Mouse (Mus musculus): ENCODE measurements around the gene Psmb5. TPM values are rescaled to one million over a fixed set of nuclear protein-coding genes. Genes with fewer than 3 reads are reported as not detected.

Gene Psmb5
- polyA plus RNA-seq (2016; fragmentation: Nextera tagmentation; extraction: Ambion mirVana): 395 and 399 TPM in 2 replicates

DNA sequence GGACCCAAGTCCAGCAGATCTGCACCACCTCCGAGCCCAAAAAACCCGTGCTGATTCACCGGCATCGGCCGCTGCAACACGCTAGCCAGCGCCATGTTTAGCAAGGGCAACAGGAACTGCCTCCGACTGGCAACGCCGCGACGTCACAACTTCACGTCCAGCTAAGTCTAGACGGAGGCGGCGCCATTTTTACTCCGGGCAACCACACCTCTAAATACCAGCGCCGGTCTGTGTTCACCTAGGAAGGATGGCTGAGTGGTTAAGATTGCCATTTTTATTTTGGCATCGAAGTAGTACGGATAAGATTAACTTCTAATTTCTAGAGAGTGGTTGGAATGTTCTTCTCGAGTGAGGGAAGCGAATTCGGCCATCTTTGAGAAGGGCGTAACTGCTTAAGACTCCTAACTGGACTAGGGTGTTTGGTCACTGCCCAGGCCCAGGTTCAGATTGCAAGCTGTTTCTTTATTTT, at the start of gene Psmb5:
Psmb5 (minus strand) TSS at position 126 of the 469 bp plus-strand sequence.
- under 1% methylated on average over 25 of the region's 25 CpGs for WGBS
- Histone ChIP-seq H3K4me3 (replicated peaks) (peak within 1 kb of the TSS; percentile 88), H3K27me3 (no peaks in the 10 kb centered on the region), H3K36me3 (replicated peaks) (peaks cover 30% of the 10 kb centered on the region), H3K4me1 (peaks cover 11% of the 10 kb centered on the region), H3K9me3 (no peaks in the 10 kb centered on the region), H3K4me2 (peak within 1 kb of the TSS; percentile 75), H3K9ac (peak within 1 kb of the TSS; percentile 90), H3K27ac (peak within 1 kb of the TSS; percentile 76)
- peak; percentile 92 for ATAC-seq (ENCODE audit: low FRiP score)

DNA sequence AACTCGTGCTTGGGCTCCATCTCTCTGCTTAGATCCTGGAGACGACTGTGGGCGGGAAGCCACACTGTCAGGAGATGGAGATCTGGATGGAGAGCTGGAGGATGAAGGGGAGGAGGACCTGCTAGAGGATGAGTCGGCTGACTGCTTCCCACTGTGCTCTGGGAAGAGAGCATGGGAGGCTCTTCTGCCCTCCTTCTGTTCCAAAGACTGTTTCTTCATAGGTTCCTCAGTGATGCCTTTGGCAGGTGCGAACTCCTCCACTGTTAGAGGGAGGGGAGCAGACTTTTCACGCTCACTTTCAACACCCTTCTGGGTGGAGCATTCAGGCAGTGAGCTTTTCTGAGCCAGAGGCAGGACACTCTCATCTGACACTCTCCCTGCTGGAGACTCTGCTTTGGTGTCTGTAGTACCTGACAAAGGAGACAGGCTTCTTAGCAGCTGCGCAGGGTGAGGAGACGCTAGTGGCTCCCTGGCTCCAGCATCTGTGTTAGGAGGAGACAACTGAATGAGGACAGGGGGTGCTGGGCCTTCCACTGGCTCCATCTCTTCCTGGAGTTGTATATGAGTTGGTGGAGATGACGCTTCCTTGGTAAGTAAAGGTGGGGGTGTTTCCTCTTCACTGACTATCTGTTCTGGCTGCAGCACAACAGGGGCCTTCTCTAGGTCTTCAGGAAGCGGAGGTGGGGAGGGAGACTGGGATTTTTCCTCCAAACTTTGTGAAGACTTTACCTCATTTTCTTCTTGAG, 46.8 kb upstream of the Psmb5 start:
- Histone ChIP-seq H3K4me3 (replicated peaks) (no peak overlapping the region), H3K27ac (no peak overlapping the region), H3K9me3 (no peaks in the 10 kb centered on the region), H3K4me1 (no peaks in the 10 kb centered on the region), H3K9ac (no peak overlapping the region), H3K27me3 (no peaks in the 10 kb centered on the region), H3K4me2 (no peak overlapping the region), H3K36me3 (replicated peaks) (peaks cover 90% of the 10 kb centered on the region)
- WGBS: 92% methylated on average over 10 of the region's 10 CpGs
- ATAC-seq (ENCODE audit: low FRiP score): no peak

DNA sequence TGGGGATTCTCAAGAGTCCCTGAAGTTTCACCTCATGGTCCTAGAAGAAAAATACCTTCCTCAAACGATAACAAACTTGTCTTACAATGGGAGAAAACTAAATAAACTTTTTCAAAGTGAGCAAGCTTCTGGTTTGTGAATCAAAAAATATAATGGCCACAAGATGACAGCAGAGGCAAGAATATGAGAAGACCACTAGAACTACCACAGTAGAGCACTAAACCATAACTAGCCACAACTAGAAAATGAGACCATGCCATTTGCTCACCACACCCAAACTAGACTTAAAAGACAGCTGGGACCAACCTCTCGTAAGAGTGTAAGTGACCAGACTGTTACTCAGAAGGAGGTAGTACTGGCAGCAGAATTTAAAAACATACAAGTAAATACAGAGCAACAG, 42.2 kb upstream of the Psmb5 start:
- no peak overlapping the region for H3K4me2 ChIP-seq
- H3K4me3 ChIP-seq (replicated peaks): no peak overlapping the region
- no peak overlapping the region for H3K27ac ChIP-seq
- H3K9me3 ChIP-seq: no peaks in the 10 kb centered on the region
- no peak overlapping the region for H3K9ac ChIP-seq
- no peaks in the 10 kb centered on the region for H3K27me3 ChIP-seq
- peaks cover 97% of the 10 kb centered on the region for H3K36me3 ChIP-seq (replicated peaks)
- ATAC-seq (ENCODE audit: low FRiP score): no peak
- WGBS: 95% methylated on average over 2 of the region's 2 CpGs
- no peaks in the 10 kb centered on the region for H3K4me1 ChIP-seq

DNA sequence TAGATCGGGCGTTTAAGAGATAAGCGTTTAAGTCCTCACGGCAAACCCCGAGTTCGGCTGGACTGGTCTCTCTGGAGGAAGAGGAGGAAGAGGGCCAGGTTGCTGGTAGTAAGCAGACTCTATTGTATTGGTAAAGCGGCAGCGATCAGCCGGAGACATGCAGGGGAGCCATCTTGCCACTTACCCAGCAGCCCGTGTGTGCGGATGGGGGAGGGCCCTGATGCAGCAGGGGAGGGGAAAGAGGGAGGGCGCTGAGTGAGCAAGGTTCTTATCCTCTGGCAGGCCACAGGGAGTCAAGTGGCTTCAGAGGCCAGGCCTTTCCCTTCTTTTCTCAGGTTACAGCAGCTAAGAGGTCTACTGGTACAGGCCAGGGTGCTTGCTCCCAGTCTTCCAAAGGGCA, 35.7 kb upstream of the Psmb5 start:
- ATAC-seq (ENCODE audit: low FRiP score): peak; percentile 89
- H3K4me2 ChIP-seq: peak overlapping the region; percentile 92
- H3K9ac ChIP-seq: peak overlapping the region; percentile 92
- peaks cover 62% of the 10 kb centered on the region for H3K36me3 ChIP-seq (replicated peaks)
- under 1% methylated on average over 12 of the region's 12 CpGs for WGBS
- peaks cover 47% of the 10 kb centered on the region for H3K4me1 ChIP-seq
- H3K9me3 ChIP-seq: no peaks in the 10 kb centered on the region
- H3K4me3 ChIP-seq (replicated peaks): peak overlapping the region; percentile 62
- H3K27ac ChIP-seq: peak overlapping the region; percentile 90
- H3K27me3 ChIP-seq: no peaks in the 10 kb centered on the region

DNA sequence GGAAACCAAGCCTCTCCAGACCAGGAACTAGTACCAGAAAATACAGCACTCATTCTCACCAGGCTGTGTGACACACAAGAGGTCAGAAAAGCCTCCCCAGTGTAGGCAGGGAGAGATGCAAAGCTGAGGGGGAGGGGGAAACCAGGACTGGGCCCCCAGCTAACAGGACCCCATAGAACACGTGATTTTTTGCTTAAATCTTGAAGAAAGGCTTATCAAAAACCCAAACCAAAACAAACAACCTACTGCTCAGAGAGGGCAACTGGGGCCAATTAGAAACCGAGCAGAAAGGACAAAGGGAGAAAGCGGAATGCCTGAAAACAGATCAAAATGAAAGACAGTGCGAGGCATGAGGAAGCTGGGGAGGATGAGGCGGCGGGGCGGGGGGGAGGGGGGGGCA, 35.0 kb upstream of the Psmb5 start:
- peak overlapping the region; percentile 92 for H3K4me2 ChIP-seq
- H3K4me3 ChIP-seq (replicated peaks): peak overlapping the region; percentile 62
- peak; percentile 36; the same call in 1 of the 2 replicates for ATAC-seq (ENCODE audit: low FRiP score)
- 0% methylated on average over 7 of the region's 7 CpGs for WGBS
- H3K4me1 ChIP-seq: peaks cover 51% of the 10 kb centered on the region
- no peaks in the 10 kb centered on the region for H3K9me3 ChIP-seq
- H3K36me3 ChIP-seq (replicated peaks): peaks cover 62% of the 10 kb centered on the region
- H3K27me3 ChIP-seq: no peaks in the 10 kb centered on the region
- H3K9ac ChIP-seq: peak overlapping the region; percentile 92
- H3K27ac ChIP-seq: peak overlapping the region; percentile 90

DNA sequence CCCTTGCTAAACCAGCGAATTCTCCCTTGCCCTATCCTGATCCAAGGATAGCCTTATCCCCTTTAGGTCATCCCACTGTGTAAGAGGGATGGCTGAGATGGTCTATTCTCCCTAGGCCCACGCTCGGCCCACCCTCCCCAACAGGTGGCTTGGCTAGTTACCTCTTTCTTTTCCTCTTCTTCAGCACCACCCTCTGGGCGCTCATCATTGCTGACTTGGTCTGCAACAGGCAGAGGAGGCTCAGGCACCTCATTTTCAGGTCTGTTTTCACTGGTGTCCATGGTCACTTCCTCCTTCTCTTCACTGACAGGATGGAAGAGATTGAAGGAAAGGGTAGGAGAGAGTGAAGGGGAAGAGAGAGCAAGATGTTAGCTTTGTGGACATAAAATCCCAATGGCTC, 33.7 kb upstream of the Psmb5 start:
- WGBS: 77% methylated on average over 4 of the region's 4 CpGs
- no peak for ATAC-seq (ENCODE audit: low FRiP score)
- no peaks in the 10 kb centered on the region for H3K9me3 ChIP-seq
- H3K9ac ChIP-seq: 0 out of 2 replicates have a peak overlapping the region, but pooled peaks have one; percentile 25
- no peaks in the 10 kb centered on the region for H3K27me3 ChIP-seq
- peaks cover 63% of the 10 kb centered on the region for H3K36me3 ChIP-seq (replicated peaks)
- H3K4me1 ChIP-seq: peaks cover 51% of the 10 kb centered on the region
- peak overlapping the region; percentile 92 for H3K4me2 ChIP-seq
- peak overlapping the region; percentile 43 for H3K27ac ChIP-seq
- H3K4me3 ChIP-seq (replicated peaks): peak overlapping the region; percentile 5; the same call in 1 of the 2 replicates

DNA sequence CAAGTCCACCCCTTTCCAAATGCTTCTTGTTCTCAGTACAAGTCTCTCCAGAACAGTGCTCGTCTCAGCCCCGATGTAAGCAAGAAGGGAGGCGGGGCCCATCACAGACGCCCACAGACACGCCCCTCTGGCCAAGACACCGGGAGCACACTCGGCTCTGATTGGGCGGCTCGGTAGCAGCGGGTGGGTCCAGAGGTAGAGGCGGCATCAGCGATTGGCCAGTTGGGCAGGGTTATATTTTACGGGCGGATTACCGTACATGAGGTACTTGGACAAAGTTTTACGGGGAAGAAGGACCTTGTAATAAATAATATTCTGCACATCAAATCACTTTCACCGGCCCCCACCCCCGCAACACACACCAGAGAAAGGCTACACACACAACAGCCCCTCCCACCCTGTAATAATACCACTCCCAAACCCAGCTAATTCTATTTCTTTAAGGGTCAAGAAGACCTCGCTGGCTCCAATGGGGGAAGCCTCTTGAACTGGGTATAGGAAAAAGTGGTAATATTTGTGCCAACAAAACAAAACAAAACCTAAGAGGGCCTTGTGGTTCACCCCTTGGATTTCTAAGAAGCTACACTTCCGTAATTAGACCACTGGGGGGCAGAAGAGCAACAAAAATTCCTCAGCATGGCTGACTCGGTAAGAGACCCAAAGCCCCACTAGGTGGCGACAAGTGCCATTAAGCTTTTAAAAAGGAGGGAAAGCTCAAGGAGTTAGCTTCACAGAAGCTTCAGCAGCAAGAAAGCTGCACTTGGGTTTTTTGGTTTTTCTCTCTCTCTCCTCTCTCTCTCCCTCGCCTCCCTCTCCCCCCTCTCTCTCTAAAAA, 33.0 kb upstream of the Psmb5 start:
- Histone ChIP-seq H3K4me1 (peaks cover 51% of the 10 kb centered on the region), H3K27ac (peak overlapping the region; percentile 43), H3K36me3 (replicated peaks) (peaks cover 63% of the 10 kb centered on the region), H3K27me3 (no peaks in the 10 kb centered on the region), H3K9me3 (no peaks in the 10 kb centered on the region), H3K4me3 (replicated peaks) (no peak overlapping the region), H3K4me2 (peak overlapping the region; percentile 92), H3K9ac (0 out of 2 replicates have a peak overlapping the region, but pooled peaks have one; percentile 25)
- peak; percentile 39; the same call in 1 of the 2 replicates for ATAC-seq (ENCODE audit: low FRiP score)
- 62% methylated on average over 23 of the region's 23 CpGs for WGBS

DNA sequence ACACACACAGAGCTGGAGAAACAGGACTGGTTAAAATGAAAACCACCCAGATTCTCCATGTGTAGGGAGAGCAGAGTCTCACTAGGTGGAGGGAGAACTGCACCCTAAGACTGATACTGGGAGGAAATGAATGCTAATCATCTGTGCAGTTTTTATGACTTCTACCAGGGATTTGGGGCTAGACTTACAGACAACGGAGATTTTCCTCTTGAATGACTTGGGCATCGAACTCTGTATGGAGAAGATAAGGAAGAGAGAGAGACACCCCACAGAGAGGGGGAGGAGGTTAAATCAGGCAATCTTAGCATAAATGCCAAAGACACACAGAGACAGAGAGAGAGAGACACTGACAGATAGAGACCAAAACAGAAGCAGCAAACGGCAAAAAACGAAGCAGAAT, 30.1 kb upstream of the Psmb5 start:
- no peaks in the 10 kb centered on the region for H3K9me3 ChIP-seq
- ATAC-seq (ENCODE audit: low FRiP score): no peak
- 83% methylated on average over 4 of the region's 4 CpGs for WGBS
- no peak overlapping the region for H3K4me3 ChIP-seq (replicated peaks)
- no peaks in the 10 kb centered on the region for H3K27me3 ChIP-seq
- H3K4me1 ChIP-seq: peaks cover 42% of the 10 kb centered on the region
- no peak overlapping the region for H3K27ac ChIP-seq
- no peak overlapping the region for H3K4me2 ChIP-seq
- no peak overlapping the region; the same call in 1 of the 2 replicates for H3K9ac ChIP-seq
- H3K36me3 ChIP-seq (replicated peaks): peaks cover 86% of the 10 kb centered on the region

DNA sequence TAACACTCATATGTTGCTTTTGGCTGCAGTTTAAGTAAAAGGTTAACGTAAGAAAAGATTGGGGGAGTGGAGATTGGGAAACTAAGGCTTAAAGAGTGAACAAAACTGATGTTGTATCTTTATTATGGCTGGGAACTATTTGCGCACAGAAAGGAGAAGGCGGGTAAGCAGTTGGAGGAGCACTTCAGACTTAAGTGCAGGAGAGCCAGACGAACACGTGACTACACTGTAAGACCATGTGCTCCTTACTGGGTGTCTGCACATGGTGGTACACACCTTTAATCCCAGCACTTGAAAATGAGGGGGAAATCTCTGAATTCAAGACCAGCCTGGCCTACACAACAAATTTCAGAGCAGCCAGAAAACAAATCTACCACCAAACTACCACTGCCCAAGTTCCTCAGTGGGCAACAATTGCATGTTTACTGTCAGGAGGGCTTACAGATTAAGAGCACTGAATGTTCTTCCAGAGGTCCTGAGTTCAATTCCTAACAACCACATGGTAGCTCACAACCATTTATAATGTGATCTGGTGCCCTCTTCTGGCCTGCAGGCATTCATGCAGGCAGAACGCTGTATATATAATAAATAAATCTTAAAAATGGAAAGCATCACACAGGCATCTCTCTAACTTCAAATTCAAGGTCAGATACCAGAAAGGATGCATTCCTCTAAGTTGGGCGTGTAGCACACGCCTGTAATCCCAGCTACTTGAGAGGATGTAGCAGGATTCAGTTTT, 29.2 kb upstream of the Psmb5 start:
- 89% methylated on average over 8 of the region's 8 CpGs for WGBS
- Histone ChIP-seq H3K4me2 (no peak overlapping the region), H3K9me3 (no peaks in the 10 kb centered on the region), H3K27ac (no peak overlapping the region), H3K4me3 (replicated peaks) (no peak overlapping the region), H3K4me1 (peaks cover 35% of the 10 kb centered on the region), H3K9ac (no peak overlapping the region), H3K36me3 (replicated peaks) (peaks cover 94% of the 10 kb centered on the region), H3K27me3 (no peaks in the 10 kb centered on the region)
- no peak for ATAC-seq (ENCODE audit: low FRiP score)

DNA sequence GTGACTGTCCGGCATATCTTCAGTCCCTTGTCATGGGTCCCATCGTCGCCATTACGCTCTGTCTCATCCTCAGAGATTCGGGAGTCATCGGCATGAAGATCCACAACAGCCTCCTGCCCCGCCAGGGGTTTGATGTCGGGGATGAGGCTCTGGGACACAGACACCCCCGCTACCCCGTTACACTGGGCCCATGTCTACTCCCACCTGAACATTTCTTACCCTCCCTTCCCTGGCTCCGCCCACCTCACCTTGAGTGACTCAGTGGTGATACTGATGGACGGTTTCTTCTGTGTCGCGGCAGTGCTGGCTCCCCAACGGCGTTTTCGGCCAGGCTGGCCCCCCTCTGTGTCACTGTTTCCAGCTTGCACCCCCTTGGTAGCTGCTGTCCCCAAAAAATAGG, 28.6 kb upstream of the Psmb5 start:
- Histone ChIP-seq H3K4me3 (replicated peaks) (no peak overlapping the region), H3K4me1 (peaks cover 28% of the 10 kb centered on the region), H3K27me3 (no peaks in the 10 kb centered on the region), H3K4me2 (no peak overlapping the region), H3K9ac (no peak overlapping the region), H3K36me3 (replicated peaks) (peaks cover 90% of the 10 kb centered on the region), H3K9me3 (no peaks in the 10 kb centered on the region), H3K27ac (no peak overlapping the region)
- ATAC-seq (ENCODE audit: low FRiP score): no peak
- WGBS: 94% methylated on average over 17 of the region's 17 CpGs

DNA sequence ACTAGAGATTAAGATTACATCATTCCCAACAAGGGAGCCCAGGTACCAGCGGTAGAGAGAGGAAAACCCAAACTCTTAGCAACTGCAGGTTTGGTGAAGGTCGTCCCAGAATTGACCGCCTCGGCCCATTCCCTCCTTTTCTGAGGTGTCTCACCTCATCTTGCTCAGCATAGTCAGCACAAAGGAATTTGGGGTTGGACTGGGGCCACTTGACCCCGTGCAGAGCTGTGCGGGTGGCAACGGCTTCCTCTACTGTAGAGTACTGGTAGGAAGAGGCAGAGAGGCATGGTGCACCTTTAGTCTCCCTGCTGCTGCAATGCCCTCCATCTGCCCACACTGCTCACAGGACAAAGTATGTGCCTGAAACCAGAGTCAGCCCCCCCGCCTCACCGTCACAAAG, 26.5 kb upstream of the Psmb5 start:
- no peak for ATAC-seq (ENCODE audit: low FRiP score)
- H3K4me2 ChIP-seq: no peak overlapping the region
- no peak overlapping the region for H3K9ac ChIP-seq
- WGBS: 93% methylated on average over 9 of the region's 9 CpGs
- H3K36me3 ChIP-seq (replicated peaks): peaks cover 70% of the 10 kb centered on the region
- no peaks in the 10 kb centered on the region for H3K9me3 ChIP-seq
- H3K4me1 ChIP-seq: peaks cover 26% of the 10 kb centered on the region
- no peak overlapping the region for H3K4me3 ChIP-seq (replicated peaks)
- no peaks in the 10 kb centered on the region for H3K27me3 ChIP-seq
- no peak overlapping the region for H3K27ac ChIP-seq

DNA sequence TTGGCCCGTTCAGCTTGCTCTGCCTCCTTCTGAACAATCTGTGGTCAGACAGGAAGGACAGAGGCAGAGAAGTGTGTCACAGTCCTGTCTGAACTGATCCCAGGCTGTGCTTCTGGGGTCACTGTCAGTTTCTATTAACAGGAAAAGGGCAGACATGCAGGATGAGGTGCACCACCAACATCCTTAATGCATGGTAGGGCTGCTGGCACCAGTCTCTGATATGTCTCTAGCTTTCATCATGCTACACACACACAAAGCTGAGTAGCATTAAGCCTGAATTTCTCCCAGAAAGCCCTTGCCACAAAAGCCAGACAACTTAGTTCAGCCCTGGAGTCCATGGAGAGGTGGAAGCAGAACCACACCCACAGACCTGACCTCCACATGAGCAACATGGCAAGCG, 25.2 kb upstream of the Psmb5 start:
- WGBS: 91% methylated on average over 2 of the region's 2 CpGs
- Histone ChIP-seq H3K27me3 (no peaks in the 10 kb centered on the region), H3K4me2 (no peak overlapping the region), H3K4me1 (peaks cover 22% of the 10 kb centered on the region), H3K9me3 (no peaks in the 10 kb centered on the region), H3K36me3 (replicated peaks) (peaks cover 66% of the 10 kb centered on the region), H3K4me3 (replicated peaks) (no peak overlapping the region), H3K9ac (no peak overlapping the region), H3K27ac (no peak overlapping the region)
- ATAC-seq (ENCODE audit: low FRiP score): no peak

Data from forebrain, embryonic 12.5 days (tissue).